Mouse (Mus musculus): ENCODE data around the gene Ano4.

- no peak for TF ChIP-seq CTCF (IDR thresholded peaks at IDR 0.05; ENCODE audit: extremely low read depth, insufficient read depth, insufficient read length, insufficient replicate concordance)
- no peak for TF ChIP-seq POLR2A (IDR thresholded peaks at IDR 0.05; ENCODE audit: low read depth, low read length)
Measured at GRCm38 (mm10) chr10:89344491-89345195, at the start of gene Ano4.
